Mouse (Mus musculus) hindbrain, postnatal 0 days (tissue): Measurements from ENCODE around the gene Cdc42ep4. TPM values are rescaled to one million over a fixed set of nuclear protein-coding genes. Genes with fewer than 3 reads are reported as not detected.

ENCODE experiments used
- ATAC-seq: fragments of 200-750 bp; cut with Nextera tagmentation; 2 replicates; pipeline ENCODE4 v1.8.0; 2017; ENCODE audit warnings: mild to moderate bottlenecking, moderate TSS enrichment, moderate library complexity
- DNase-seq: peaks from one replicate; pipeline ENCODE4 v3.0.0-alpha.2; 2015; ENCODE audit warnings: low spot score
- H3K27ac ChIP-seq: fragments of 300-500 bp; sonication (generic); 2 replicates; pipeline ENCODE4 v1.5.1; 2014; ENCODE audit warnings: mild to moderate bottlenecking
- H3K27me3 ChIP-seq: fragments of 300-500 bp; sonication (generic); 2 replicates; pipeline ENCODE4 v1.6.1; 2014; ENCODE audit warnings: low read length, mixed read lengths; ENCODE audit not compliant: insufficient read depth
- H3K36me3 ChIP-seq: fragments of 300-500 bp; sonication (generic); 2 replicates; pipeline ENCODE4 v1.6.1; 2014; ENCODE audit warnings: low read length, mixed read lengths; ENCODE audit not compliant: insufficient read depth
- H3K4me1 ChIP-seq: fragments of 300-500 bp; sonication (generic); 2 replicates; pipeline ENCODE4 v1.6.1; 2014; ENCODE audit warnings: antibody characterized with exemption, low read length, mixed read lengths; ENCODE audit not compliant: insufficient read depth
- H3K4me2 ChIP-seq: fragments of 300-500 bp; sonication (generic); 2 replicates; pipeline ENCODE4 v1.6.1; 2014; ENCODE audit warnings: low read depth, mild to moderate bottlenecking, low read length, moderate library complexity, mixed read lengths
- H3K4me3 ChIP-seq: fragments of 300-500 bp; sonication (generic); 2 replicates; pipeline ENCODE4 v1.5.1; 2014; ENCODE audit warnings: low read length
- H3K9ac ChIP-seq: fragments of 300-500 bp; sonication (generic); replicated peaks from 2 replicates; pipeline ENCODE4 v1.6.1; 2014; ENCODE audit warnings: mild to moderate bottlenecking, low read length, moderate library complexity, mixed read lengths
- H3K9me3 ChIP-seq: fragments of 300-500 bp; sonication (generic); 2 replicates; pipeline ENCODE4 v1.6.1; 2016; ENCODE audit warnings: low read length, mixed read lengths
- CTCF ChIP-seq: IDR thresholded peaks from 2 replicates; pipeline ENCODE4 v1.5.1; 2016; ENCODE audit warnings: antibody characterized with exemption, control low read depth, low read depth
- WGBS: fragments of 180-500 bp; shearing (Covaris S2); extraction: QIAGEN DNeasy Blood & Tissue Kit; methylation state at CpG from one replicate; pipeline ENCODE4 v1.1.7; 2014; 5-methylcytosine and 5-hydroxymethylcytosine counted together
- polyA plus RNA-seq: library from polyadenylated mRNA; unstranded; fragments of >200 nt; fragmentation: Nextera tagmentation; extraction: Ambion mirVana; gene quantifications from 2 replicates; pipeline ENCODE4 v1.2.1, GENCODE M21; 2015
- total RNA-seq: library from RNA; depleted of rRNA; stranded (reverse); fragments of >200 nt; gene quantifications from 2 replicates; pipeline ENCODE4 v1.2.3, GENCODE M21; 2014

Cdc42ep4 gene
- total and polyA plus RNA-seq, 2 experiments from 2014 or later = 55.7 to 116 TPM

GRCm38 (mm10) chr11:113777878-113778464 is 26.3 kb upstream of the Cdc42ep4 start:
- Histone ChIP-seq H3K4me1 (no peaks in the 10 kb centered on the region; the same call in 1 of the 2 replicates), H3K27ac (no peak overlapping the region), H3K9me3 (no peaks in the 10 kb centered on the region), H3K36me3 (no peaks in the 10 kb centered on the region), H3K27me3 (no peaks in the 10 kb centered on the region), H3K4me3 (no peak overlapping the region), H3K4me2 (no peak overlapping the region), H3K9ac (no peak overlapping the region)
- WGBS = 60% methylated on average over 8 of the region's 8 CpGs
- no peak for TF ChIP-seq CTCF
- ATAC-seq (no peak), DNase-seq (no peak)

GRCm38 (mm10) chr11:113776851-113777511 is 25.3 kb upstream of the Cdc42ep4 start:
- Histone ChIP-seq H3K4me3 (no peak overlapping the region), H3K27ac (no peak overlapping the region), H3K4me1 (no peaks in the 10 kb centered on the region; the same call in 1 of the 2 replicates), H3K4me2 (no peak overlapping the region), H3K27me3 (no peaks in the 10 kb centered on the region), H3K36me3 (no peaks in the 10 kb centered on the region), H3K9me3 (no peaks in the 10 kb centered on the region), H3K9ac (no peak overlapping the region)
- 69% methylated on average over 14 of the region's 14 CpGs for WGBS
- DNase-seq (no peak), ATAC-seq (no peak)
- no peak for TF ChIP-seq CTCF

GRCm38 (mm10) chr11:113774773-113775172 is 23.1 kb upstream of the Cdc42ep4 start:
- no peak for DNase-seq
- Histone ChIP-seq H3K4me2 (no peak overlapping the region), H3K4me1 (no peaks in the 10 kb centered on the region; the same call in 1 of the 2 replicates), H3K4me3 (no peak overlapping the region), H3K27ac (no peak overlapping the region), H3K36me3 (no peaks in the 10 kb centered on the region), H3K27me3 (no peaks in the 10 kb centered on the region), H3K9me3 (no peaks in the 10 kb centered on the region), H3K9ac (no peak overlapping the region)
- TF ChIP-seq CTCF = no peak
- no peak for ATAC-seq
- 81% methylated on average over 3 of the region's 3 CpGs for WGBS

- H3K9me3 ChIP-seq = no peaks in the 10 kb centered on the region
- no peaks in the 10 kb centered on the region for H3K36me3 ChIP-seq
- no peak for DNase-seq
- WGBS = 88% methylated on average over 5 of the region's 5 CpGs
- no peaks in the 10 kb centered on the region for H3K4me1 ChIP-seq
- H3K27me3 ChIP-seq = no peaks in the 10 kb centered on the region
- H3K4me2 ChIP-seq = no peak overlapping the region
- TF ChIP-seq CTCF = no peak
- H3K27ac ChIP-seq = no peak overlapping the region
- ATAC-seq = no peak
- H3K9ac ChIP-seq = no peak overlapping the region
- no peak overlapping the region for H3K4me3 ChIP-seq
These were observed 21.5 kb upstream of the Cdc42ep4 start for GRCm38 (mm10) chr11:113773191-113773590.

GRCm38 (mm10) chr11:113771187-113771586 is 19.5 kb upstream of the Cdc42ep4 start:
- no peaks in the 10 kb centered on the region for H3K9me3 ChIP-seq
- no peak for TF ChIP-seq CTCF
- H3K4me1 ChIP-seq = no peaks in the 10 kb centered on the region
- ATAC-seq (no peak), DNase-seq (no peak)
- H3K27me3 ChIP-seq = no peaks in the 10 kb centered on the region
- no peak overlapping the region for H3K9ac ChIP-seq
- H3K36me3 ChIP-seq = no peaks in the 10 kb centered on the region
- no peak overlapping the region for H3K27ac ChIP-seq
- no peak overlapping the region for H3K4me3 ChIP-seq
- H3K4me2 ChIP-seq = no peak overlapping the region
- 68% methylated on average over 13 of the region's 13 CpGs for WGBS

- 60% methylated on average over 3 of the region's 3 CpGs for WGBS
- Histone ChIP-seq H3K4me2 (no peak overlapping the region), H3K4me1 (no peaks in the 10 kb centered on the region), H3K27ac (no peak overlapping the region), H3K4me3 (no peak overlapping the region), H3K36me3 (no peaks in the 10 kb centered on the region), H3K9ac (no peak overlapping the region), H3K9me3 (no peaks in the 10 kb centered on the region), H3K27me3 (no peaks in the 10 kb centered on the region)
- no peak for DNase-seq
- ATAC-seq = no peak
- TF ChIP-seq CTCF = no peak
These were observed 16.7 kb upstream of the Cdc42ep4 start for GRCm38 (mm10) chr11:113768356-113768755.

- 59% methylated on average over 8 of the region's 8 CpGs for WGBS
- Histone ChIP-seq H3K9ac (no peak overlapping the region), H3K36me3 (no peaks in the 10 kb centered on the region), H3K27ac (no peak overlapping the region), H3K4me2 (no peak overlapping the region), H3K4me1 (no peaks in the 10 kb centered on the region), H3K4me3 (no peak overlapping the region), H3K27me3 (no peaks in the 10 kb centered on the region), H3K9me3 (no peaks in the 10 kb centered on the region)
- ATAC-seq (no peak), DNase-seq (no peak)
- TF ChIP-seq CTCF = no peak
These were observed 15.6 kb upstream of the Cdc42ep4 start for GRCm38 (mm10) chr11:113767285-113767684.
